Mouse (Mus musculus) left cerebral cortex, adult 11 months (tissue): ENCODE results near the gene Ppp1r27.
"Not testable (repeated sequence)": the region's sequence is repeated elsewhere in the genome, so short reads cannot be mapped to it uniquely, and the experiment has no call there.

ENCODE experiments used
- DNase-seq: peaks from one replicate; pipeline ENCODE4 v3.0.0; 2022; ENCODE audit warnings: low spot score

Gene Ppp1r27

GRCm38 (mm10) chr11:120550810-120551440 lies at the start of gene Ppp1r27:
TSS of gene Ppp1r27 (minus strand) at chr11:120551132.
- DNase-seq: no peak

GRCm38 (mm10) chr11:120600716-120601115 lies 49.8 kb upstream of the Ppp1r27 start:
- no peak for DNase-seq

- no peak for DNase-seq
These were observed 48.1 kb upstream of the Ppp1r27 start for GRCm38 (mm10) chr11:120598990-120599549.

- DNase-seq: peak; percentile 87
These were observed 47.5 kb upstream of the Ppp1r27 start, which contains the start of the genes Alyref and Anapc11 for GRCm38 (mm10) chr11:120598283-120598989. TSS of gene Alyref (minus strand) at chr11:120598365. TSS of gene Anapc11 (plus strand) at chr11:120598421.

GRCm38 (mm10) chr11:120597240-120598235 lies 46.6 kb upstream of the Ppp1r27 start:
- DNase-seq: no peak

- DNase-seq: no peak
These were observed 37.6 kb upstream of the Ppp1r27 start for GRCm38 (mm10) chr11:120588531-120588930.

GRCm38 (mm10) chr11:120583937-120584336 lies 33.0 kb upstream of the Ppp1r27 start:
- no peak for DNase-seq

GRCm38 (mm10) chr11:120582982-120583293 lies 32.0 kb upstream of the Ppp1r27 start:
- not testable (repeated sequence) for DNase-seq

- DNase-seq: no peak
These were observed 31.5 kb upstream of the Ppp1r27 start for GRCm38 (mm10) chr11:120582268-120582981.

- DNase-seq: peak; percentile 84
These were observed 30.7 kb upstream of the Ppp1r27 start, which contains the start of gene Arhgdia for GRCm38 (mm10) chr11:120581490-120582267. TSS of gene Arhgdia (minus strand) at chr11:120581624.

GRCm38 (mm10) chr11:120580871-120581331 lies 30.0 kb upstream of the Ppp1r27 start:
- DNase-seq: no peak

GRCm38 (mm10) chr11:120580190-120580589 lies 29.3 kb upstream of the Ppp1r27 start:
- DNase-seq: no peak

- no peak for DNase-seq
These were observed 28.6 kb upstream of the Ppp1r27 start for GRCm38 (mm10) chr11:120579316-120580107.

GRCm38 (mm10) chr11:120578694-120579243 lies 27.8 kb upstream of the Ppp1r27 start:
- no peak for DNase-seq

GRCm38 (mm10) chr11:120578024-120578693 lies 27.2 kb upstream of the Ppp1r27 start:
- no peak for DNase-seq

GRCm38 (mm10) chr11:120577211-120578023 lies 26.5 kb upstream of the Ppp1r27 start:
- DNase-seq: no peak

- no peak for DNase-seq
These were observed 25.5 kb upstream of the Ppp1r27 start for GRCm38 (mm10) chr11:120576365-120576981.
